Mouse (Mus musculus) thymus, postnatal 10 days (tissue): ENCODE measurements around the gene Hadh.
A peak's percentile ranks its signal among the peaks of the same experiment; 100 is the strongest.

Source experiments
- DNase-seq, 2 experiments: peaks; one replicate each; pipeline ENCODE4 v3.0.0; 2021; ENCODE audit warnings: low spot score in 2 of 2

The Hadh gene

GRCm38 (mm10) chr3:131271157-131271556, 744 bp downstream of the Hadh start:
- DNase-seq, result peak in 1 of 2 experiments; percentile 11

GRCm38 (mm10) chr3:131270381-131270780, 1.5 kb downstream of the Hadh start:
- no peak for DNase-seq

GRCm38 (mm10) chr3:131266366-131267050, 5.4 kb downstream of the Hadh start:
- DNase-seq, result no peak

- DNase-seq, result no peak
These were observed 6.4 kb downstream of the Hadh start for GRCm38 (mm10) chr3:131265516-131265915.

- no peak for DNase-seq
These were observed 8.0 kb downstream of the Hadh start for GRCm38 (mm10) chr3:131263766-131264486.

- DNase-seq, result no peak
These were observed 11.5 kb downstream of the Hadh start for GRCm38 (mm10) chr3:131260418-131260817.

- DNase-seq, result no peak
These were observed 12.4 kb downstream of the Hadh start for GRCm38 (mm10) chr3:131259392-131259965.

- DNase-seq, result no peak
These were observed 13.0 kb downstream of the Hadh start for GRCm38 (mm10) chr3:131258921-131259320.

- DNase-seq, result no peak
These were observed 16.4 kb downstream of the Hadh start for GRCm38 (mm10) chr3:131255399-131255981.

- no peak for DNase-seq
These were observed 16.9 kb downstream of the Hadh start for GRCm38 (mm10) chr3:131254991-131255390.

GRCm38 (mm10) chr3:131251601-131252000, 20.3 kb downstream of the Hadh start:
- DNase-seq, result no peak

- DNase-seq, result no peak
These were observed 20.9 kb downstream of the Hadh start for GRCm38 (mm10) chr3:131250978-131251377.

GRCm38 (mm10) chr3:131250283-131250682, 21.6 kb downstream of the Hadh start:
- DNase-seq, result no peak

- DNase-seq, result no peak
These were observed 23.5 kb downstream of the Hadh start for GRCm38 (mm10) chr3:131248444-131248843.

GRCm38 (mm10) chr3:131247851-131248250, 24.1 kb downstream of the Hadh start:
- no peak for DNase-seq

- no peak for DNase-seq
These were observed 24.5 kb downstream of the Hadh start for GRCm38 (mm10) chr3:131247447-131247846.

- DNase-seq, result no peak
These were observed 25.3 kb downstream of the Hadh start for GRCm38 (mm10) chr3:131246579-131247046.

- DNase-seq, result peak; percentile 48 to 82
These were observed 25.9 kb downstream of the Hadh start for GRCm38 (mm10) chr3:131245766-131246578.

GRCm38 (mm10) chr3:131237785-131238633, 33.9 kb downstream of the Hadh start:
- peak; percentile 64 to 85 for DNase-seq

GRCm38 (mm10) chr3:131237061-131237460, 34.8 kb downstream of the Hadh start:
- DNase-seq, result no peak

- DNase-seq, result peak in 1 of 2 experiments; percentile 25
These were observed 43.8 kb downstream of the Hadh start for GRCm38 (mm10) chr3:131228083-131228482.
